Mouse (Mus musculus): ENCODE measurements around the gene Dagla.

GRCm38 (mm10) chr19:10297041-10297503, 7.6 kb downstream of the Dagla start:
- no peak for TF ChIP-seq POLR2A (IDR thresholded peaks at IDR 0.05; ENCODE audit: borderline replicate concordance, extremely low read depth, insufficient read depth, insufficient read length, poor library complexity, severe bottlenecking)
- no peak for TF ChIP-seq CTCF (IDR thresholded peaks at IDR 0.05; ENCODE audit: borderline replicate concordance, extremely low read depth, insufficient read depth, insufficient read length)
